Mouse (Mus musculus): Measurements from ENCODE around the gene Med15.

Med15 gene

DNA sequence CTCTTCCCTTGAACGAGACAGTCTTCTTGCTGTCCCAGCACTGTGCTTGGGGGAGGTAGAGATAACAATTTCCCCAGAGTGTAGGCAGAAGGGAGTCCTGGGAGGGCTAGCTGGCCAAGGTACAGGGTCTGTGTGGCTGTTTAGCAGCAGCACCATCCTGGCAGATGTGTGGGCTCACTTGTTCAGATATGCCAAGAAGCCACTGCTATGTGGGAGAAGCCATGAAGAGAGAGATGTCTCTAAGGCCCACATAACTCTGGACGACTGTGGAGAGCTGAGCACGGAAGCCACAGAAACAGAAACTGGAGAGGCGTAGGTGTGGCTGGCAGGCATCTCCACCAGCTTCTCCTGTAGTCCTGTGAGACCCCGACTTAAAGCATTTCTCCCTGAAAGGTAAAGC, 127.0 kb downstream of the Med15 start:
- no peak for DNase-seq

DNA sequence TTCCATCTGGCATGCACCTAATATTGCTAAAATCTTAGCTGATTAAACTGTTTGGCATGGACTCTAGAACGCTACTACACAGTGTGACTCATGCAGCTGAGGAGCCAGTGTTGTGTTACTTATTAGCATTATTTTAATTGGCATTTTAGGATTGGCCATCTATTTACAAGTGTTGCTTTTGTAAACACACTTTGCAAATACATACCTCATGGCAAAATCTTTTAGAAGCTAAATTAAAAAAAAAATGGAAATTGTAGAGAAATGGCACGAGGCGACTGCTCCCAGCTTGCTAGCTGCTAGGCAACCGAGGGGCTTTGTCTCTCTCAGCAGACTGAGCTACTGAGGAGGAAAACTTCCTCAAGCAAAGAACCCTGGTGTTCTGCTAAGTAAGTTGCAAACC, 127.8 kb downstream of the Med15 start:
- peak; percentile 6 for DNase-seq

Measured in right cerebral cortex, postnatal 4 days (tissue).